Mouse (Mus musculus) telencephalon, adult 2 months (tissue): ENCODE results near the gene 1700007K13Rik.
A peak's percentile ranks its signal among the peaks of the same experiment; 100 is the strongest.

ENCODE experiments used
- DNase-seq: peaks from one replicate; pipeline ENCODE4 v3.0.0-alpha.2; 2011; ENCODE audit warnings: low read depth, low spot score

The 1700007K13Rik gene

DNA sequence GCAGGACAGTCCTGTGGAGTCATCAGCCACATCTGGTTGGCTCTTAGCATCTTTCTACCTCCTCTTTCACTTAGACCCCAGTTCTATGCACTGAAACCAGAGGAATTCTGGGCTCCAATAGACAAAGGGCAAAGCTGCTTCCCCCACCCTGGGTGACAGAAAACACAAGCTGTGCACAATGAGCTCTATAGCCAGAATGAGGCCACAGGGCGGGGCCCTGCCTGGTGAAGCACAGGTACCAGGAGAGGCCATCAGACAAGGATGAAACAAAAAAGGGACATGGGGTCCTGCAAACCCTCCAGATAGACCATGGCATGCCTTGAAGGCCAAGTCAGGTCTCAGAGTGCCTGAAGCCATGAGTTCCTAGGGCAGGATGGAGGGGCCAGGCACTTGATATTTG, 49.6 kb downstream of the 1700007K13Rik start:
- no peak for DNase-seq

DNA sequence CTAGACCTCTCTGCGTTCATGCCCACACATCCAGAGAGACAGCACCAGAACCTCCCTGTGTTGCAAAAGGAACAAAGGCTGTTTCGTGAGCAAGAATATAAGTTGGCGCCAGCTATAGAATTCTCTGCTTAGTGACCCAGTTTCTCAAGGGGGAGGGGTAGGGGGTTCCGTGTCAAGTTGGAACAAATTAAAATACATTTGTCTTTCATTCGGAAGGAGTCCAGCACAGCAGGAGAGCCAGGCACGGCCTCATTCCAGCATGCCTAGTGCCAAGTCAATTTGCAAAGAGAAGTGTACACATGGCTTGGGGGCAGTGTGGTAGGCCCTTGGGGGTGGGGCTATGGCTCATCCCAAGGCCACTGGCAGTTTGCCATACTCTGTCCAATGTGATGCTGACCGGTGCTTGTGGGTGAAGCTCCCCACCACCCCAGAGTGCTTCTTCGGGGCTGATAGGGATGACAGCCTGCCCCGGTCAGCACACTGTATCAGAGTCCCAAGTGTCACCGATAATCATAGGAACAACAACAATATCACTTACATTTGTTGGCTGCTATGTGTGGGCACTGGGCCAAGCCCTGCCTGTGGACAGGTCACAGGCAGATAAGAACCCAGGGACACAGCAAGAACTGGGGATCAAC, 50.6 kb downstream of the 1700007K13Rik start:
- DNase-seq = peak; percentile 77

DNA sequence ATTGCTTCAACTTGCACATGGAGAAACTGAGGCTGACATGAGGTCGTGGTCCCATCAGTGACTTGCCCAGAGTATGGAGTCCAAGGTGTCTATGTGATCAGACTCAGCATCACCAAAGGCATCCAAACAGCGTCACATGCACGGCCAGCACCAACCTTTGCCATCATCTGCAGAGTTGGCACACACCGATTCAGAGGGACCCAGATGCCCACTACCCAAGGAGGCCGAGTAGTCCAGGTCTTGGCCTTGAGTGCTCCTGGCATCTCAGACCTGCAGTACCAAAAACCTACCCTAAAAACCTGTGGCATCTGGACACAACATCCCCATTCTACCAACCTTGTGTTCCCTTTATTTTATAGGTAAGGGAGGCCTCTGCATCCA, 51.4 kb downstream of the 1700007K13Rik start:
- no peak for DNase-seq

DNA sequence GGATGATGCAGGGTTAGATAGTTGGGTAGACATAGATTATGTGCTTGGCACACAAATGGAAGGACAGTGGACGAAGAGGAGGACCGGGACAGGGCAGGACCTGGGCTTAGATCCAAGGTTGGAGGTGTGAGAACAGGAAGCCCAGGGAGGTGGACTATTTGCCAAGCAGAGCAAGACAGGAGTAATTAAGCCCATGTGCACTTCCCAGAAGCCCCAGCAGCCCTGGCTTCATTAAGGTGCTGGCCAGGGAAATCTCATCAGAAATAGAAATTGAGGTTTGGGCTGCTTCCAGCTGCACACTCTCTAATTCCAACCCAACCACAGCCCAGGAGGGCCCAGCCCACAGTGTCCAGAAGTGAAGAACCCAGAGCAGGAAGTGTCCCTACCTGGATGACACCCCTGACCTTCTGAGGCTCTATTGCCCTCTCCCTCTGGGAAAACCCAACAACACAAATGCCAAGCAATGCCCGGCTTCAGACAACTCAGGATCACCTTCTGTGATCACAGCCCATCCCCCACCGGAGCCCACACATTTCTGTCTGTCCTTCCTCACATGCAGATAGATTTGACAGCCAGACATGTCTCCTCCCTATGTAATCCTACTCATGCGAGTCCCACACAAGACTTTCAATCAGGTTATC, 51.9 kb downstream of the 1700007K13Rik start:
- DNase-seq = no peak

DNA sequence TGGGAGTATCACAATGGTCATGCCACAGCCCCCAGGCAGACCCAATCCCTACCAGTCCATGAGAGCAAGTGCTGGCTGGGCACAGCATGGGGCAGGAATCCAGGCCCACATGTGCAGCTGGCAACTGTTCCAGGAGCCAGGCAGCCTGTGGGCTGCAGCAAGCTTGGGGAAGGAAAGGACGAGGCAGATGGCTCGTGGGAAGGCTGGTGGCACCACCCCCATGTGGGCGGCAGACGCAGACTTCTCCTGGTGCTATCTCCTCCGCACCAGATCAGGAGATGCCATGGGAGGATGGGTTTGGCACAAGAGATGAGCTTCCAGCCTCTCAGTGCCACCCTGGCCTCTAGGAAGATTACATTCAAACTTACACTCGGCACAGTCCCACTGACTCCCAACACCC, 53.2 kb downstream of the 1700007K13Rik start:
- DNase-seq = peak; percentile 96
